Mouse (Mus musculus): ENCODE measurements around the gene Evi2a. TPM values are rescaled to one million over a fixed set of nuclear protein-coding genes. Genes with fewer than 3 reads are reported as not detected.

The Evi2a gene
- polyA plus RNA-seq, 1 experiment from 2014 or later = 3.7 TPM

GRCm38 (mm10) chr11:79483876-79484528, 46.4 kb downstream of the Evi2a start:
- Histone ChIP-seq H3K9ac (no peak overlapping the region), H3K36me3 (replicated peaks; ENCODE audit: control insufficient read depth, insufficient read depth) (peaks cover 26% of the 10 kb centered on the region; the same call in 1 of the 2 replicates), H3K27ac (no peak overlapping the region), H3K9me3 (ENCODE audit: control insufficient read depth, low read length) (no peaks in the 10 kb centered on the region), H3K4me1 (replicated peaks; ENCODE audit: control insufficient read depth, insufficient read depth, low read length) (no peaks in the 10 kb centered on the region), H3K27me3 (ENCODE audit: control insufficient read depth, insufficient read depth, low read length) (no peaks in the 10 kb centered on the region), H3K4me3 (replicated peaks; ENCODE audit: low read length) (no peak overlapping the region), H3K4me2 (replicated peaks) (no peak overlapping the region)
- ATAC-seq (ENCODE audit: low FRiP score) (no peak), DNase-seq (ENCODE audit: low spot score) (no peak)
- WGBS = 88% methylated on average over 7 of the region's 7 CpGs

- DNase-seq (ENCODE audit: low spot score) (no peak), ATAC-seq (ENCODE audit: low FRiP score) (no peak)
- peaks cover 31% of the 10 kb centered on the region for H3K36me3 ChIP-seq (replicated peaks; ENCODE audit: control insufficient read depth, insufficient read depth)
- no peaks in the 10 kb centered on the region for H3K4me1 ChIP-seq (replicated peaks; ENCODE audit: control insufficient read depth, insufficient read depth, low read length)
- no peak overlapping the region for H3K4me2 ChIP-seq (replicated peaks)
- no peaks in the 10 kb centered on the region for H3K9me3 ChIP-seq (ENCODE audit: control insufficient read depth, low read length)
- no peaks in the 10 kb centered on the region for H3K27me3 ChIP-seq (ENCODE audit: control insufficient read depth, insufficient read depth, low read length)
- no peak overlapping the region for H3K9ac ChIP-seq
- no peak overlapping the region for H3K4me3 ChIP-seq (replicated peaks; ENCODE audit: low read length)
- H3K27ac ChIP-seq = no peak overlapping the region
- 92% methylated on average over 6 of the region's 6 CpGs for WGBS
Observed at GRCm38 (mm10) chr11:79483392-79483791, 47.0 kb downstream of the Evi2a start.

Other genes with a start within 250 kb of the Evi2a start
- gene Gm9964, start 233.7 kb downstream of the Evi2a start, polyA plus RNA-seq (2014; fragmentation: Nextera tagmentation; extraction: Ambion mirVana) = not detected in 2 replicates
- gene Nf1, start 190.9 kb downstream of the Evi2a start, polyA plus RNA-seq (2014; fragmentation: Nextera tagmentation; extraction: Ambion mirVana) = 11.7 and 12.7 TPM in 2 replicates
- 7.7 and 9.1 TPM in 2 replicates for gene Omg, start 26.5 kb downstream of the Evi2a start, polyA plus RNA-seq (2014; fragmentation: Nextera tagmentation; extraction: Ambion mirVana)
- 0.27 TPM in 1 of 2 replicates, not detected in the other for gene Evi2b, start 6.8 kb downstream of the Evi2a start, polyA plus RNA-seq (2014; fragmentation: Nextera tagmentation; extraction: Ambion mirVana)
- gene Evi2, start within 50 bp of the Evi2a start, polyA plus RNA-seq (2014; fragmentation: Nextera tagmentation; extraction: Ambion mirVana) = 0.40 and 0.91 TPM in 2 replicates
- 24.0 and 24.3 TPM in 2 replicates for gene Rab11fip4, start 60.6 kb upstream of the Evi2a start, polyA plus RNA-seq (2014; fragmentation: Nextera tagmentation; extraction: Ambion mirVana)